Mouse (Mus musculus) liver, embryonic 14.5 days (tissue): Measurements from ENCODE around the gene Vmn1r236.

Experiments used
- CTCF ChIP-seq: IDR thresholded peaks from 2 replicates; pipeline ENCODE4 v1.5.1; 2016; ENCODE audit warnings: antibody characterized with exemption, low read depth, control low read depth
- EP300 ChIP-seq: IDR thresholded peaks from 2 replicates; pipeline ENCODE4 v1.6.1; 2016; ENCODE audit warnings: antibody characterized with exemption, low read depth

GRCm38 (mm10) chr17:21272103-21272502 is 10.6 kb upstream of the Vmn1r236 start:
- no peak; the same call in 1 of the 2 replicates for TF ChIP-seq CTCF
- no peak for TF ChIP-seq EP300
